Mouse (Mus musculus) heart, embryonic 15.5 days (tissue): ENCODE data around the gene Ttc39b. TPM values are rescaled to one million over a fixed set of nuclear protein-coding genes. Genes with fewer than 3 reads are reported as not detected.
A peak's percentile ranks its signal among the peaks of the same experiment; 100 is the strongest.
"Not testable (repeated sequence)": the region's sequence is repeated elsewhere in the genome, so short reads cannot be mapped to it uniquely, and the experiment has no call there.

Experiments
- ATAC-seq: fragments of 200-750 bp; cut with Nextera tagmentation; replicated peaks from 2 replicates; pipeline ENCODE4 v1.8.0; 2017; ENCODE audit warnings: low read depth, moderate TSS enrichment; ENCODE audit not compliant: insufficient number of reproducible peaks, insufficient read depth, low FRiP score
- H3K27ac ChIP-seq: fragments of 300-500 bp; sonication (generic); 2 replicates; pipeline ENCODE4 v1.5.1; 2015; ENCODE audit warnings: mild to moderate bottlenecking, inconsistent platforms
- H3K27me3 ChIP-seq: fragments of 300-500 bp; sonication (generic); 2 replicates; pipeline ENCODE4 v1.6.1; 2015; ENCODE audit warnings: inconsistent platforms
- H3K36me3 ChIP-seq: fragments of 300-500 bp; sonication (generic); 2 replicates; pipeline ENCODE4 v1.6.1; 2015; ENCODE audit warnings: mild to moderate bottlenecking, inconsistent platforms
- H3K4me1 ChIP-seq: fragments of 300-500 bp; sonication (generic); replicated peaks from 2 replicates; pipeline ENCODE4 v1.6.1; 2015; ENCODE audit warnings: inconsistent platforms
- H3K4me2 ChIP-seq: fragments of 300-500 bp; sonication (generic); 2 replicates; pipeline ENCODE4 v1.6.1; 2015; ENCODE audit warnings: inconsistent platforms, mild to moderate bottlenecking, moderate library complexity
- H3K4me3 ChIP-seq: fragments of 300-500 bp; sonication (generic); 2 replicates; pipeline ENCODE4 v1.5.1; 2015; ENCODE audit warnings: mild to moderate bottlenecking, inconsistent platforms
- H3K9ac ChIP-seq: fragments of 300-500 bp; sonication (generic); 2 replicates; pipeline ENCODE4 v1.6.1; 2015; ENCODE audit warnings: mild to moderate bottlenecking, inconsistent platforms
- H3K9me3 ChIP-seq: fragments of 300-500 bp; sonication (generic); replicated peaks from 2 replicates; pipeline ENCODE4 v1.6.1; 2016; ENCODE audit warnings: inconsistent platforms
- WGBS: fragments of 180-500 bp; shearing (Covaris S2); methylation state at CpG from one replicate; pipeline ENCODE4 v1.1.7; 2015; ENCODE audit warnings: mixed read lengths; 5-methylcytosine and 5-hydroxymethylcytosine counted together
- polyA plus RNA-seq: library from polyadenylated mRNA; unstranded; fragments of >200 nt; fragmentation: Nextera tagmentation; extraction: Ambion mirVana; gene quantifications from 2 replicates; pipeline ENCODE4 v1.2.1, GENCODE M21; 2015

Gene Ttc39b
- polyA plus RNA-seq, 1 experiment from 2014 or later = 1.8 TPM

DNA sequence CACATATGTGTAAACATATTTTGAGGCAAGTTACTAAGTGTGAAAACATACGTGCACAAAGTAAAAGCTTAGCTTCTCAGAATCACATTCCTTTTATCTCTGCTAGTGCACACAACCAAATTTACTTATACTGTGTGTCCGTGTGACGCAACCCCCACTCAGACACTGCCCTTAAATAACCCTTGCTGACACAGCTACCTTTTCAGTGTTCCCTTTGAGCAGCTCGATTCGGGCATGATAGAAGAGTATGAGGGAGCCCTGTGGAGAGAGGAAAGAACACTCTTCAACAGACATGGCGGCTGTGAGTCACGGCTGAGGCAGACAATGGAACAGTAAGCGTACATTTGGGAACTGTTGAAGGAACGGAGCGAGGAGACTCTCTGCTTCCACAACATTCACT, 80.3 kb downstream of the Ttc39b start:
- 90% methylated on average over 10 of the region's 10 CpGs for WGBS
- H3K27ac ChIP-seq = no peak overlapping the region
- H3K4me1 ChIP-seq = no peaks in the 10 kb centered on the region
- no peak overlapping the region for H3K4me2 ChIP-seq
- H3K4me3 ChIP-seq = no peak overlapping the region
- no peaks in the 10 kb centered on the region for H3K27me3 ChIP-seq
- no peak for ATAC-seq
- no peaks in the 10 kb centered on the region for H3K36me3 ChIP-seq
- no peak overlapping the region for H3K9ac ChIP-seq
- no peaks in the 10 kb centered on the region for H3K9me3 ChIP-seq

- H3K4me3 ChIP-seq = no peak overlapping the region
- H3K27me3 ChIP-seq = no peaks in the 10 kb centered on the region
- H3K9ac ChIP-seq = no peak overlapping the region
- no peak overlapping the region for H3K27ac ChIP-seq
- H3K4me1 ChIP-seq = no peaks in the 10 kb centered on the region
- H3K36me3 ChIP-seq = no peaks in the 10 kb centered on the region
- 59% methylated on average over 5 of the region's 5 CpGs for WGBS
- no peaks in the 10 kb centered on the region for H3K9me3 ChIP-seq
- no peak for ATAC-seq
- no peak overlapping the region for H3K4me2 ChIP-seq
These were observed 82.4 kb downstream of the Ttc39b start for GRCm38 (mm10) chr4:83241630-83242029.

DNA sequence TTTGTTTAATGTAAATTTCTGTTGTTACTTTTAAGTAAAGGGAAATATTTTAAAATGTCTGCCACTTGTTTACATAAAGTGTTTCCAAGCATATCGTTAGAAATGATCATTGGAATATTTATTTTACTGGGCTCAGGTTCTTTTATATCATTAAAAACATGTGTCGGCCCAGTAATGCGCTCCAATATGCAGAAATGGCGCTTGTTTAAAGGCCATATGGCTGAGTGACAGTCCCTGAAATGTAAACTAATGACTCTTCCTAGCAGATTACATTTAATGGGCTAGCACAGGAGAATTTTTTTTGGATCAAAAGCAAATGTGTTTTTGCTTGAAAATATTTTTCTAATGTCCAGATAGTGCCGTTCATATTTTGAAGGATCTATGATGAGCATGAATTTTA, 86.4 kb downstream of the Ttc39b start:
- Histone ChIP-seq H3K4me1 (peaks cover 5% of the 10 kb centered on the region; the same call in 1 of the 2 replicates), H3K4me2 (no peak overlapping the region), H3K36me3 (no peaks in the 10 kb centered on the region), H3K27ac (no peak overlapping the region), H3K27me3 (no peaks in the 10 kb centered on the region), H3K4me3 (no peak overlapping the region), H3K9me3 (no peaks in the 10 kb centered on the region), H3K9ac (no peak overlapping the region)
- no peak for ATAC-seq
- 83% methylated on average over 5 of the region's 5 CpGs for WGBS

- not testable (repeated sequence) for H3K9me3 ChIP-seq, H3K4me2 ChIP-seq, H3K27me3 ChIP-seq, H3K27ac ChIP-seq, ATAC-seq, H3K9ac ChIP-seq, H3K4me3 ChIP-seq, H3K4me1 ChIP-seq, H3K36me3 ChIP-seq
- 80% methylated on average over 2 of the region's 3 CpGs for WGBS
These were observed 88.8 kb downstream of the Ttc39b start for GRCm38 (mm10) chr4:83235304-83235703.

- Histone ChIP-seq H3K9ac (no peak overlapping the region), H3K27me3 (no peaks in the 10 kb centered on the region), H3K36me3 (no peaks in the 10 kb centered on the region), H3K9me3 (no peaks in the 10 kb centered on the region), H3K4me3 (no peak overlapping the region), H3K27ac (no peak overlapping the region), H3K4me2 (no peak overlapping the region), H3K4me1 (peaks cover 5% of the 10 kb centered on the region; the same call in 1 of the 2 replicates)
- no peak for ATAC-seq
- WGBS = 80% methylated on average over 11 of the region's 11 CpGs
These were observed 89.3 kb downstream of the Ttc39b start for GRCm38 (mm10) chr4:83234739-83235138.

DNA sequence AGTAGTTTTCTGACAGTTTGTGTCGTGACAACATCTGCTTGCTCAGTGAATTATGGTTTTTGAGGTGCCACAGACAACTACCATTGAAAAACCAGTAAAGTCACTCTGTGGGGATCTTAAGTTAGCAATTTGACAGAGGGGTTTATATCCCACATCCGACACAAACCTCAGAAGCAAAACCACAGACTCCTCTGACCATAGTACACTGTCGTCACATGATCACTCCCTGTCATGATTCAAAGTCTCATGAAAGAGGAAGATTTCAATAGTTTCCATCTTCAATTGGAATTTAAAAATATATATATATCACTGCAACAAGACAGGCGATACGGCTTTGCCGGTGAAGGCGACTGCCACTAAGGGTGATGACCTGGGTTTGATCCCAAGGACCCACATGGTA, 89.9 kb downstream of the Ttc39b start:
- Histone ChIP-seq H3K9me3 (no peaks in the 10 kb centered on the region), H3K4me2 (no peak overlapping the region), H3K4me3 (no peak overlapping the region), H3K27ac (no peak overlapping the region), H3K36me3 (no peaks in the 10 kb centered on the region), H3K4me1 (peaks cover 7% of the 10 kb centered on the region), H3K9ac (no peak overlapping the region), H3K27me3 (no peaks in the 10 kb centered on the region)
- no peak for ATAC-seq
- 89% methylated on average over 7 of the region's 7 CpGs for WGBS

- Histone ChIP-seq H3K36me3 (no peaks in the 10 kb centered on the region), H3K9ac (no peak overlapping the region), H3K27me3 (no peaks in the 10 kb centered on the region), H3K9me3 (no peaks in the 10 kb centered on the region), H3K4me3 (no peak overlapping the region), H3K27ac (no peak overlapping the region), H3K4me2 (no peak overlapping the region), H3K4me1 (peaks cover 11% of the 10 kb centered on the region)
- ATAC-seq = no peak
- WGBS = 67% methylated on average over 22 of the region's 22 CpGs
These were observed 90.6 kb downstream of the Ttc39b start for GRCm38 (mm10) chr4:83233181-83234123.

DNA sequence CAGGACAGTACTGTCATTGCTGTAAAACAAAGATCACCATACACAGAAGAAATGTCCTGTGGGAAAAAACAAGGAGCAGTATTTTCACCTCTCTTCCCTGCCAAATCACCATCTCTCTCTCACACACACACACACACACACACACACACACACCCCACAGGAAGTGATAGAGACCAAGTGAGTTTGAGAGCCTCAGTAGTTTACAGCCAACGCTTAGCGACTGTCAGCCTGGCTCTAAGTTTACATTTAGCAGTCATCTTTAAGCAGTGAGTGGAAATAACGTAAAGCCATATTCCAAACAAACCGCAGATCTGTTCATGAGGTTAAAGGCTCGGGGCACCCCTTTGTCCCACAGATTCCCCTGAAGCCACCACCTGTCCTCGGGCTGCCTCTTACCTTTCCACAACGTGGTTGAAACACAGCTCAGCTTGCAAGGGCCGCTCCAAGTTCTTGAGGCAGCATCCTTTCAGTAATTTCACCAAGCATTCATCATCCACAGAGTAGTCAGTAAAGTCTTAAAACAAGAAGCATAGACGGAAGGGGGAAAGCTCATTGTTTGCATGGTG, 91.7 kb downstream of the Ttc39b start:
- H3K9me3 ChIP-seq = no peaks in the 10 kb centered on the region
- no peak overlapping the region for H3K4me2 ChIP-seq

DNA sequence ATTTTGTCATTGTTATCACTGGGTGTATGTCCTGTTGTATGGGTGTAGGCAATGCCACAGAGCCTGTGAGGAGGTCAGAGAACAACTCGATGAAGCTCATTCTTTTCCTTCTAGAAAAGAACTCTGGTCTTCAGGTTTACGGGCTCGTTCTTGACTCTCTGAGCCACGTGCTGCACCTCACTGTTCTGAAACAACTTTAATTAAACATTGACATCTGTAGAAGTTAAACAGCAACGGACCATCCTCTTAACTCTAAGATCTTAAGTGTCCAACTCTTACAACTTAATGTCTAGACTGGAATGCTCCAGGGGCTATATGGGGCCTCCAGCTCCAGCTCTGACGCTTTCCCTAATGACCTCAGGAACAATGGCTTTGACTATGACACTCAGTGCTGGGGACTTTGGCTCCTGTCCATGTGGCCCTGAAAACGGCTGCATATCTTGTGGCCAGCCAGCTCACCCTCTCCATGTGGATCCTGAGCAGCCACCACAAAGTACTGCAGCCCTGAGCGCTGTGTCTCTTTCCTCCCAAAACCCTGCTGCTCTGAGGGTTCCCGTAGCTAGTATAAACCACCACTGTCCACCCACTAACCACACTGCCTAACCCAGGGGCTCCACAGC, 95.3 kb downstream of the Ttc39b start:
- Histone ChIP-seq H3K4me2 (no peak overlapping the region), H3K4me3 (no peak overlapping the region), H3K36me3 (no peaks in the 10 kb centered on the region), H3K27me3 (no peaks in the 10 kb centered on the region), H3K27ac (no peak overlapping the region), H3K9me3 (no peaks in the 10 kb centered on the region), H3K9ac (no peak overlapping the region), H3K4me1 (peaks cover 11% of the 10 kb centered on the region)
- ATAC-seq = peak; percentile 35
- 64% methylated on average over 9 of the region's 9 CpGs for WGBS

More for the DNA sequence above, 91.7 kb downstream of the Ttc39b start:
- Histone ChIP-seq H3K27ac (no peak overlapping the region), H3K4me1 (peaks cover 11% of the 10 kb centered on the region), H3K9ac (no peak overlapping the region), H3K36me3 (no peaks in the 10 kb centered on the region), H3K27me3 (no peaks in the 10 kb centered on the region), H3K4me3 (no peak overlapping the region)
- 70% methylated on average over 9 of the region's 9 CpGs for WGBS
- no peak for ATAC-seq

GRCm38 (mm10) chr4:83228073-83228472, 96.0 kb downstream of the Ttc39b start:
- Histone ChIP-seq H3K4me1 (peaks cover 6% of the 10 kb centered on the region), H3K4me3 (no peak overlapping the region), H3K27me3 (no peaks in the 10 kb centered on the region), H3K9me3 (no peaks in the 10 kb centered on the region), H3K36me3 (no peaks in the 10 kb centered on the region), H3K9ac (no peak overlapping the region), H3K27ac (no peak overlapping the region), H3K4me2 (no peak overlapping the region)
- WGBS = 64% methylated on average over 10 of the region's 10 CpGs
- no peak for ATAC-seq

GRCm38 (mm10) chr4:83225633-83226360, 98.3 kb downstream of the Ttc39b start:
- WGBS = 81% methylated on average over 8 of the region's 8 CpGs
- H3K4me2 ChIP-seq = no peak overlapping the region

More at GRCm38 (mm10) chr4:83225633-83226360, 98.3 kb downstream of the Ttc39b start:
- Histone ChIP-seq H3K9me3 (no peaks in the 10 kb centered on the region), H3K4me1 (peaks cover 6% of the 10 kb centered on the region; the same call in 1 of the 2 replicates), H3K4me3 (no peak overlapping the region), H3K27me3 (no peaks in the 10 kb centered on the region), H3K36me3 (no peaks in the 10 kb centered on the region), H3K27ac (no peak overlapping the region), H3K9ac (no peak overlapping the region)
- ATAC-seq = no peak
